Mouse (Mus musculus): Measurements from ENCODE around the gene Hoxd11.

The Hoxd11 gene

DNA sequence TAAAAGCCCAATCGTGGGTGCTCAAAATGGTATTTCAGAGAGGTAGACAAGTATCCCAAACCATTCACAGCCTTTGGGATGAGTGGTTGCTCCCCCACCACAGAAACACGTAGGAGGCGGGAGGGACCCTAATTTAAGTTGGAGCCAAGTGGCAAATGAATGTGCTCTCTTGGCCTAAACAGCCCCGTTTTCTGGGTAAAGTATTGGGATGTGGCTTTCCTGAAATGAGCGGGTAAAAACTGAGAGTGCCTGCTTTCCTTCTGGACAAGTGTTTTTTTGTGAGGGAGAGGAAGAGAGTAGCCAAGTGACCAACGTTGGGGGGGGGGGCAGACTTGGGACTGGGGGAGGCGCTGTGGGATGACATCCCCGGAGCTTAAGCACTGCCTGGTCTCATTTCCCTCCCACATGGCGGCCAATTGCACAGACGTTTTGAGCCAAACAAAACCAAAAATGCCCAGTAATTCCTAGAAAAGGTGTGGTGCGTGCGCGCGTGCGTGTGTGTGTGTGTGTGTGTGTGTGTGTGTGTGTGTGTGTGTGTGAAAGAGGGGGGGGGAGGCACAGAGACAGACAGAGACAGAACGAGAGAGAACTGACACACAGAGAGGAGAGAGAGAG is 31.7 kb downstream of the Hoxd11 start:
- DNase-seq, result no peak

DNA sequence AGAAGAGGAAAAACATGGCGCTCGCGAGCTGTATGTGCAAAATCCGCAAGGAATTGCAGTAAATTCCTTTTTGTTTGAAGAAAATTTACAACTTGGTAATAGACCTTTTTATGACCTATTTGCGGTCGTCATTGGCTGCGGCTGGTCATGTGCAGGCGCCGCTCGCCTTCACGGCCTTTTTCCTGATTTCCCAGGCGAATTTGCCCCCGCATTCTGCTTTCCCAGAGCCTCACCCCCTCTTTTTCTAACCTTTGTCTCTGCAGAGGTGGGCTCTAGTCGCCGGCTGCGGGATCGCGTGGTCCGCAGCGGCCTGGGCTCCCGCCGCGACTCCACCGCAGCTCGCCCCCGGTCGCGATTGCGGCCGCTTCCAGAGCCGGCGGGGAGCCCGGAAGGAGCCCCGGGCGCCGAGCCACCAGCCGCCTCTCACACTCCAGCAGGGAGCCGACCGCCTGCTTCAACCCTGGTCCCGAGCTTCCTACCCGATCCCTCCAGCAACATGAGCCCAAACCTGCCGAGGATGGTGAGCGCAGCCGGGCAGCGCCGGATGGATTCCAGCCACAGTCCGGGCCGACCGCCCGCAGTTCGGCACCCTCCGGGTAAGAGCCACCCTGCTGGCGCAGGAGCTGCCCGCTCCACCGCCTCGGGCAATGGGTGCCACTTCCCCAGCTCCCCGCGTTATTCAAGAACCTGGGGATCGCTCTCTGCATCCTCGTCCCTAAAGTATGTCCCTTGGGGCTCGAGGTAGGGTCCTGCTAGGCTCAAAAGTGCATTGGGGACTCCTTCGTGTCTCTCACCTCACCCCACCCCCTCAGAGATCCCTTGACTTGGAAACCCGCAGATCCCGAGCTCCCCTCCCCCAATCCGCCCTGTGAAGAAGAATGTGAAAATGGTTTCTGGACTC is 32.6 kb downstream of the Hoxd11 start, which contains the start of the genes Hoxd3 and Hoxd4:
Gene Hoxd3, plus strand, starts transcription at position 207 of the 901 bp plus-strand sequence.
Gene Hoxd4, plus strand, starts transcription at position 209 of the 901 bp plus-strand sequence.
- DNase-seq, result no peak

DNA sequence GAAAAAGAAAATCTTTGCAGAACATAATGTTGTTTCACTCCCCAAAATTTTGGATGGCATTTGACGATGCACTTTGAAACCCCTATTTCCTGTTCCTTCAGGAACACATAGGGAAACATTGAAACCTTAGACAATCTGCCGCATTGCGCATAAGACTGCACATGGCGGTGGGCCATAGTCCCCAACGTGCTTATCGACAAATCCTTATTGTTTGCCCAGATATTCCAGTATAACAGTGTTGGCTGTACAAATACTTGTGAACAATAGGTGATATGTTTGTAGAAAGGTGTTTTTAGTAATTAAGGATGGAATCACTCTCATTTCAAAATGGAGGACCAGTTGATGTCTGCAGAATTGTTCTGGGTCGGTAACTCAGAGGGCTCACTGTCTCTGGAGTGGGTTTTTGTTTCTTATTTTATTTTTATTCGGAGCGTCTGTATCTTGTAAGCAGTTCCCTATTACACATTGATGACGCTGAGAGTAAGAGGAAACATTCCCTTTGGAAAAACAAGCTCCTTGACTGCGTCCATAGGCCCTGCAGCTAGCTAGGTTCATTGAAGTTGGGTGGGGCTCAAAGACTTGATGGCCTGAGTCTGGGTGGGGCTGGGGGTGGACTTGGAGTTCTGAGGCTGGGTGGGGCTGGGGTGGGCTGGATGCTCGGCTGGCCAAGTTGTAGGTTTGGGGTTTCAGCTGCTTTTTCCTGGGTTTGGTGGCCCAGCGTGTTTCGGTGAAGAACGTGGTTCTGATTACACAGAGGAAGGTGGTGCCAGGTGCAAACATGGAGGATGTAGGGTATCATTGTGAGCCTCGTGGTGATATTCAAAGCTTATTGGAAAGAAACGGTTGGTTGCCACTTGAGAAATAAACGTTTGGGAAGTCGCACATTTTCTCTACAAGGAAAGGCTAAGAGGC is 34.1 kb downstream of the Hoxd11 start:
- no peak for DNase-seq

DNA sequence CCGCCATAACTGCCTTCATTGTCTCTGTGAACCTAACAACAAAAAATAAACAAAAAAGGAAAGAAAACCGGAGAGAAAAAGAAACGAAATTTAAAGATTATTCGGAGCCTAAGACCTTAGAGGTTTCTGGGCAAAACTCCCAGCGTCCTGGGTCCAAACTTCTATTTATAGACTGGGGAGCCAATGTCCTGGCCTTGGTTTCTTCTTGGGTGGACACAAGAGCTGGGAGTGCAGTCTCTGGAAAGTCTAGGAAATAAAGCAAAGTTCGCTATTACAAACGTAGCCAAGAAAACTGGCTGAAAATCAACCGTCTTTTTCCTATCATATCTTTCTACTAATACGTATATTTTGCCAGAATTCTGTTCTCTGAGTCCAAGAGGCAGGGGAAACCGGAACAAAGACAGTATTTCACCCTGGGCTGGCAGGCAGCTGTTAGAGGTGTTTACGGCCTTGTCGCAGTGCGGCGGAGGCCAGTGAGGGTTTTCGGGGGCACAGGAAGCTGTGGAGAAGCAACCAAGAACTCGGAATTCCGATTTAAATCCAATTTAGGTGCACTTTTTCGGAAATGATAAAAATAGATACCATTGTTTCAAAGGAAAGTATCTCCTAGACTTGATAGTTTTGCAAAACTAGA is 34.9 kb downstream of the Hoxd11 start:
- no peak for DNase-seq

DNA sequence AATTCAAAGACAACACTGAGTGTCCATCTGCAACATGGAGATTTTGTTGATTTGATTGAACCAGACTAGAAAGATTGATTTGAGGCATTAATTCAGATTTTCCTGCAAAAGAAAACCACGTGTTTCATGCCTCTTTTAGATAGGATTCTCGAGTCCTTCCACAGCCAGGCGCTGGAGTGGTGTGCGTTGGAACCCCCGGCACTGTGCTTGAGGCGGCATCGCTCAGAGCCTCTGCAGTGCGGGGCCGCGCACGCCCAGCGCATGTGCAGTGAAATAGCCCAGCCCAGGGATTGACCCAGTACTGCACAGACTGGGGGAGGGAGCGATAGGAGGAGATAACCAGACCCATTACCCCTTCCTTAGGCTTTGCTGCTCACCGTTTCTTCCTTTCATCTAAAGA is 35.5 kb downstream of the Hoxd11 start:
- no peak for DNase-seq

DNA sequence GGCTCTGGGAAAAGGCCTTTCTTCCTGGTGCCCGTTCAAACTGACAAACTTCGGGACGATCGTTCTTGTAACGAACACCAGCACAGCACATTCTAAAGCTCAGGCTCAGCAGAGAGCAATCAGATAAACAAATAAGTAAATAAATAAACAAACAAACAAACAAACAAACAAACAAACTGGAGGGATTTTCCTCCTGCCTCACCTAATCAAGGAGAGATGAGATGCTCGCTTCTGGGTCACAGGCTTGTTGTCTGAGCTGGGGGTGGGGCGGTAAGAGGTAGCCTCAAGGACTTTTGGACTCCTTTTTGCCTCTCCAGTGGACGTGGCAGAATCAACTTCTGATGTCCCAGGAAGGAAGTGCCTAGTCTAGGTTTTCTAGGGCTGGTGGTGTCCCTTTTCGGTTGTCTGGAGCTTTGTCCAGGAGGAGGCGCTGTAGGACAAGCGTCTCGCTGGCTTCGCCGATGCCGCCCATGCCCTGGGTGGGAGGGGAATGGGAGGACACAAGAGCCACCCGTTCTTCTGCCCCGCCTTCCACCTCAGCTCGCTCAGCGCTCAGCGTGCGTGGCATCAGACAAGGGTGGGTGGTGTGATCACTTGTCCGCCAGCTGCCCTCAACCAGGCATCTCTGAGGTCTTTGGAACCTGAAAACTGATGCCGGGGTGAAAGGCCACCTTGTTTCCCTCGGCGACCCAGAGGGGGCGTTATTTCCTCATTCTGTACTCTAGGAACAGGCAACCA is 36.3 kb downstream of the Hoxd11 start:
- DNase-seq, result peak; percentile 91

DNA sequence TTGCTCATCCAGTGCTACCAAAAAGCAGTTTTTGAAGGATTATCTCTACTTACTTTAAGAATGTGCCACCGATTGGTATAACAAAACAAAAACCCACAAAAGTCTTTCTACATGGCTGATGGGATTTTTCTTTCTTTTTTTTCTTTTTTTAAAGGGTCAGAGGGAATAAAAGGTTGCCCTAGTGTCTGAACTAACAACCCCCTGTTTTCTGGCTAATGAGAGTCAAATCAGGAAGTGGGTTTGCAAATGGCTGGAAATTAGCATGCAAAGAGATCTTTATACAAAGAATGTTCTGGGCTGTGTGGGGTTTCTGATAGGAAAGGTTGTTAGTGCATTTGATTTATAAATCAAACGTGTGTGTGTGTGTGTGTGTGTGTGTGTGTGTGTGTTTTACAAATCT is 41.0 kb downstream of the Hoxd11 start:
- no peak for DNase-seq

DNA sequence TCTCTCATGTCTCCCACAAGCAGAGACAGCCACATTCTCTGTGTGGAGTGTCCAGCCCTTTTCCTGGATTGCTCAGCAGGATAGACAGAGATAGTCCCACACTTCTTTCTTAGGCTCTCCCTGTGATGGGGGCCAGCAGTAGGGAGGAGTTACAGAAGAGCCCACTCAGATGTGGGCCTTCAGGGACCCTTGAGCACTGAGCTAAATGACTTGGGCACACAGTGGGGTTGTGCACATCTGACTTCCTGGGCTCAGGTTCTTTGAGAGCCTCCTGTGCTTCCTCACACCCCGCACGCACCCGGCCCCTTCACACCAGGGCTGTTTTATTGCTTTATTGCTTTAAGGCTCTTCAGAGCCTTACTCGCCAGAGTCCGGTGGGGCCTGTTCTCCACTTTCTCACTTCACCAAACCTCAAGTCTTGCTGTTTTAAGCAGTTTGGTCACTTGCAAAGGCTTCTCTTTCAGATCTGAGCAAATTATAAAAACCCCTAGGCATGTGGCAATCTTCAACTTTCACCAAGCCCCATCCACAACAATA is 41.7 kb downstream of the Hoxd11 start:
- DNase-seq, result no peak

DNA sequence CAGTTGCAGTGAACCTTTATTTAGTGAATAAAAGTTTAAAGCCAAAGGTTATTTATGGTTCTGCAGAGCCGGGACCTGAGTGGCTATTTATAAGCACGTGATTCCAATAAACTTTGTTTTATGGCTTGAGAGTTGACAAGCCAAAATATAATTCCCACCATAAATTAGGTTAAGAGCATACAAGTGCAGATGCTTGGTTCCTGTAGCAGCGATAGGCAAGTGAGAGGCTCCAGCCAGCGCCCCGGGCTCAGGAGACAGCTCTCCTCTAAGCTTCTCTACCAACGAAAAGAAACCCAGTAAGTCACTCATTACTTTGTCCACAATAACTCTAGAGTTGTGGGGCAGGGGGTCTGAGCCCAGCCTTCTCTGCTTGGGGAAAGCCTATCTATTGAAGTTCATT is 42.5 kb downstream of the Hoxd11 start:
- DNase-seq, result no peak

DNA sequence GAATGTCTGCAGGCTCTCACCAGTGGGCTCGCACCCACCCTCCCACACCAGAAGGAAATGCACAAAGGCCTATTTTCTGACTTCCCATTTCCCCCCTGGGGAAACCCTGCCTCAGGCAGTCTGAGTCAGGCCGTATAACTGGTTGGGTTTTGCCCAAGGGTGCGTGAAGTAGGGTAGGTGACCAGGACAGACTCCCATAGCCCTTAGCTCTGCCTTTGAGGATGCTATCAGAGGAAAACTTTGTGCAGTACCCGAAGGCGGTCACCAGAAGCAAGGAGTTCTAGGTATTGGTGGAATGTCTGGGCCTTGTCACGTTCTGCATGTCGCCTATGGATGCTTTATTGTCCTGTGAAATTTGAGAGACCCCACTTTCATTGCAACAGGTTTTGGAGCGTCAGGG is 43.6 kb downstream of the Hoxd11 start:
- no peak for DNase-seq

DNA sequence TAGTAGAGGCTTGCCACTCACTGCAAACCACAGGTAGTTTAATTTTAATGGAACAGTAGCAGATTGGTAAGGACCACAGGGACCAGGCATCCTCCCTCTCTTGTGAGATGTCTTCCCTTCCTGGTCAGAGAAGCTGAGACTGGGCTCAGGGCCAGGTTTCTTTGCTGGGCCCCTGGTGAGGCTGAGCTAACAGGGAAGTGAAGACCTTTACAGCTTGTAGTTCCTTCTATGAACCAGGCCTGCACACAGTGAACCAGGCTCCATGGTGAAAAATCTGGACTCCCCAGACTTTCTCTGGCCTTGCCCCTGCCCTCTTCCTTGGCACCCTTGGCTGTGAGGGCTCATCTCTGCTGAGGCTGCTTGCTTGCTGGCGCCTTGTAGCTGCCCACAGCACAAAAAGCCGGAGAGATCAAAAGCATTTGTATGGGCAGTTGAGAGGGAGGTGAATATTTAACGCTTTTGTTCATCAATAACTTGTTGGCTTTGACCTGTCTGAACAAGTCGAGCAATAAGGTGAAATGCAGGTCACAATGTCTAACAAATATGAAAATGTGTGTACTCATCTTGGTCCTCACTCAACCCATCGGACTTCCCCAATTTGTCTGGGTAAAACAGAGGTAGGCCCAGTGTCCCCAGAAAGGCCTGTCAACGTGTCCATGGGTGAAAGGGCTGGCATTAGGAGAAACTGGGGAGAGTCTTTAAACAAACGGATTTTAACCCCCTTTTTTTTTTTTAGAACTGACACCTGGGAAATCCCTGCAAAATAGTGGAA is 45.1 kb downstream of the Hoxd11 start:
- DNase-seq, result no peak

DNA sequence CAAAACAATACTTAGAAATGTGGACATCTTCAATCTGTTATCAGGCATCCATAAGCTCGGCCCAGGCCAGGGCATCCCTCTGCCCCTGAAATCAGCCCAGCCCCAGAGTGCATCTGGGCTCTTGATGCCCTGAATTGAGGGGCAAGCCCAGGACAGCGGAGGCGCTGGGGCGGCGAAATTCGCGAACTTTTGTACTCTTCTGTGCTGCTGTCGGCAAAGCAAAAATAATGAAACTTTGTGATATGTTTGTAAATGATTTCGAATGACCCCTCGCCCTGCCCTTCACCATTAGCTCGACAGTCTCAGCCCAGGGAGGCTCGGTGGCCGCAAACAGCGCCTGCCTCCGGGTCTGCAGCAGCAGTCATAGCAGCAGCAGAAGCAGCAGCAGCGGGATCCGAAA is 45.8 kb downstream of the Hoxd11 start:
- no peak for DNase-seq

DNA sequence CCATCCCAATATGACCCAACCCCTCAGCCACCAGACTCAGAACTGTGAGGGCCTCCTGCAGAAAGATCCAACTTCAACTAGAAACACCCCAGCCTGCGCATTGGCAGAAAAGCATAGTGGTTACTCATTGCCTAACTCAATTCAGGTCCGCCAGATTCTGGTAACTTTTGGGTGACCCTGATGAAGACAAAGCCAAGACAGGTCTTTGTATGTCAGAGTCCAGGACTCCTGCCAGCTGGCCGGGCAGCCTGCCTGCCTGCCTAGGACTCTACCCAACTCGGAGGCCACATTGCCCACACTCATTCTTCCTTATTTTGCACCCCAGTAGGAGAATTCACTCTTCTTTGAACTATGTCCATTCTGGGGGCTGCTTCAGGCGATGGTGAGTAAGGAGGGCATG is 47.2 kb downstream of the Hoxd11 start, which contains the start of gene Gm28230:
Gene Gm28230, plus strand, starts transcription at position 178 of the 400 bp plus-strand sequence.
- DNase-seq, result no peak

DNA sequence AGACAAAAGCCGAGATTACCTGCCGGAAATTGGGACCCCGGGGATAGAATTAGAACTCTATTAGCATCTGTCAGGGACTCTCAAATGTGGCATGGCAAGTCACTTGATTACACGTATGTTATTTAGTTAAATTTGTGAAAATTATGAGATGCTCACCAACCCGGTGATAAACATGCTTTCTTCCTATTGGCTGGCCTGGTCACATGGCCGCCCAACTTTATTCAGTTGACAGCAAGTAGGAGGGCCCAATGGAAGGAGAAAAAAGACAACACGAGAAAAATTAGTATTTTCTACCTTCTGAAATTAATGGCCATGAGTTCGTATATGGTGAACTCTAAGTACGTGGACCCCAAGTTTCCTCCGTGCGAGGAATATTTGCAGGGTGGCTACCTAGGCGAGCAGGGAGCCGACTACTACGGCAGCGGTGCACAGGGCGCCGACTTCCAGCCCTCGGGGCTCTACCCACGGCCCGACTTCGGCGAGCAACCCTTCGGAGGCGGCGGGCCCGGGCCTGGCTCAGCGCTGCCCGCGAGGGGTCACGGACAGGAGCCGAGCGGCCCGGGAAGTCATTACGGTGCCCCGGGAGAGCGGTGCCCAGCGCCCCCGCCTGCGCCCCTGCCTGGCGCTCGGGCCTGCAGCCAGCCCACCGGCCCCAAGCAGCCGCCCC is 47.7 kb downstream of the Hoxd11 start:
- DNase-seq, result no peak

DNA sequence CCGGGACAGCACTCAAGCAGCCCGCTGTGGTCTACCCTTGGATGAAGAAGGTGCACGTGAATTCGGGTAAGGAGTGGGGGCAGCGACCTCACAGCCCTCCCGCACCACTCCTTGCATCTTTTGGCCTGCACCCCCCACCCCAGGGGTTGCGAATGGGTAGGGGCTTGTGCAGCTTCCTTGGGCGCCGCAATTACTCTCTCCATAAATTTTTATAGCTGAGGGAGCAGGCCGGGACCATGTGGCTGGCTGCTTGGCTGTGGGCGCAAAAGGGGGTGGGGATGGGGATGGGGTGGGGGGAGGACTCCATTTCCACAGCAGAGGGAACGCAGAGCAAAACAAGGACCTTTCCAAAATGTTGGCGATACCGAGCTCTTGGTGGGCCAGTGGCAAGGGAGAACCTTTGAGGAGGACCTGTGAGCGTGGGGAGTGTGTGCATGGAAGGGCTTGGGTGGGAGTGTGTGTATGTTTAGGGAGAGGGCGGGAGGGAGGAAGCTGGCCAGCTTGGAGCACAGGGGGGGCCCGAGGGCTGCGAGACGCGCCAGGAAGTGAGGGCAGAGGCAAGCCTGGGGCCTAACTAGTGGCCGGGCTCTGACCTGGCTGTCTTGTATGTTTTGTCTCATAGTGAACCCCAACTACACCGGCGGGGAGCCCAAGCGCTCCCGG is 48.4 kb downstream of the Hoxd11 start:
- no peak for DNase-seq

DNA sequence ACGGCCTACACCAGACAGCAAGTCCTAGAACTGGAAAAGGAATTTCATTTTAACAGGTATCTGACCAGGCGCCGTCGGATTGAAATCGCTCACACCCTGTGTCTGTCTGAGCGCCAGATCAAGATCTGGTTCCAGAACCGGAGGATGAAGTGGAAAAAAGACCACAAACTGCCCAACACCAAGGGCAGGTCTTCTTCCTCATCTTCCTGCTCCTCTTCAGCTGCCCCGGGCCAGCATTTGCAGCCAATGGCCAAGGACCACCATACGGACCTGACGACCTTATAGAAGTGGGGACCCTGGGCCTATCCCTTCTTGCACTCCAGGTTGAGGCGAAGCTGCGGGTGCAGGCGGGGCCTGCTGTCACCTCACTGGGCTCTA is 48.9 kb downstream of the Hoxd11 start:
- no peak for DNase-seq

DNA sequence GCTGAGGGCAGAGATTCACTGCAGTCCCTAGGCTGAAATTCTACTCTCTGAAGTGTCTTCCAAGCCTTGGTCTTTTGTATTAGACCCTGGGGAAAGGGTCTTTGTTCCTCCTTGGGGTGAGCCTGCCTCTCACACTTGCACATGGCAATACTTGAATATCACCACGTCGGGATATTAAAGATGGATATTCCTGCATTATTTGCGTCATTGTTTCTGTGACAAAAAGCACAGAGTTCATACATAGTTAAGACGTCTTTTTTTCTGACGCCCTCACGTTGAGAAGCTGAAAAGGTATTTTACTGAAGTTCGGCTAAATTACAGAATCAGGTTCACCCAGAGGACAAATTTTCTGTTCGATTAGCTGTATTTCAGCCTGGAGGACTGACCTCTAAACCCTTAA is 51.0 kb downstream of the Hoxd11 start:
- no peak for DNase-seq

DNA sequence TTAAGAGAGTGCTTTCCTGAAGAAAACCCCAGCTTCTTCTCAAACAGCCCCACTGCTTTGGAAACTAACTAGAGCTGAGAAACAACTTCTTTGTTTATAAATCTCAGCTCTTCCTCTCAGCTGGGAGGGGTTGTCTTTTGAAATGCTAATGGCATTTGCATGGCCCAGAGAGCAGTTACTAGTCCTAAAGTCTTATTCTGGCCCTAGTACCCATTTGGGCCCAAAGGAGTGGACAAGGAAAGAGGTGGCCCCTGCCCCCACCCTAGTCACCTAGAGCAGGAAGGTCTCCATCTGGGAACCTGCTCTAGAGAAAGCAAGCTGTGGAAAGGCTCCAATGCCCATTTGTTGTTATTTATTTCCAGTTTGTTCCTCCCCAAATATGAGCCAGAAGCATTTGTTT is 51.7 kb downstream of the Hoxd11 start:
- DNase-seq, result no peak

DNA sequence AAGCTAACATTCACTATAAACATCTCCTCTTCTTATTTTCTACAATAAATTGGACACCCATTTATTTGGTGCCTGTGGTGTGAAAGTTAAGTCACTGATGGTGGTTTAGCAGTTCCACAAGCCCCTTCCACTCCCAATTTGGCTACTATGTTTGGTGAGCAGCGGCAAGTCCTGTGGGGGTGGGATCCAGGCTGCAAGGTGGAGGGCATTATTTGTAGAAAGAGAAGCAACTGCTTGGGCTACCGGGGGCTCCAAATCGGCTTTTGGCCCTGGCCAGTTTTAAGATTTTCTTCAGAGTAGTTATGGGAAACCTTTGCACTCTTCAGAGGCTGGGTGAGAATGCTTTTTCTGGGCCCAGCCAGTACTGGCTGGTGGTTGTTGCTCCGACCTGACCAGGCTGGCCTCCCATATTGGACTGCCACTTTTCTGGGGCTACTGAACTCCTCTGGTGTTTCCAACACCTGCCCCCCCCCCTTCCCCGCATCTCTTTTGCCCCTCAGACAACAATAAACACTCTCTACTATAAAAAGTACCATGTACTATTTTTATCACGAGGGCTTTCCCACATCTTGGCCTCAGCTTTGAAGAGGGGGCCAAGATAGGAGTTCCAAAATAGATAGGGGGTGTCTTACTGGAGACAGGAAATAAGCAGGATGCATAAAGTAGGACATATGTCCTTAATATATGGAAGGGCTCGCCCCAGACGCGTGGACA is 52.6 kb downstream of the Hoxd11 start:
- no peak for DNase-seq
